Mouse (Mus musculus): ENCODE results near the gene Fcho2. TPM values are rescaled to one million over a fixed set of nuclear protein-coding genes. Genes with fewer than 3 reads are reported as not detected.

Fcho2 gene
- total and polyA plus RNA-seq, 3 experiments: 3.0 to 9.0 (median 5.6) TPM

GRCm38 (mm10) chr13:98723430-98723829 lies 91.8 kb downstream of the Fcho2 start:
- Histone ChIP-seq H3K79me2 (replicated peaks; ENCODE audit: control insufficient read depth, extremely low read depth, insufficient read depth, poor library complexity, severe bottlenecking) (no peaks in the 10 kb centered on the region), H3K27ac (ENCODE audit: insufficient read depth, low read depth) (no peak overlapping the region), H3K36me3 (replicated peaks in 1 of 2; ENCODE audit: control insufficient read depth in 1 of 2, insufficient read depth in 1 of 2, low read length in 1 of 2) (peaks cover 17 to 53% of the 10 kb centered on the region in 2 experiments), H3K9ac (ENCODE audit: insufficient read depth, low read depth) (no peak overlapping the region), H3K9me3 (replicated peaks; ENCODE audit: low read length) (peaks cover 4% of the 10 kb centered on the region), H3K4me2 (ENCODE audit: insufficient read depth, low read depth, poor library complexity, severe bottlenecking) (no peak overlapping the region), H3K4me3 (replicated peaks in 1 of 3; ENCODE audit: low read depth in 2 of 3, low read length in 2 of 3, poor library complexity in 1 of 3) (no peak overlapping the region), H3K27me3 (replicated peaks) (no peaks in the 10 kb centered on the region), H3K4me1 (ENCODE audit: control insufficient read depth in 1 of 2, insufficient read depth in 2 of 2) (no peaks in the 10 kb centered on the region)
- TF ChIP-seq RAD21 (IDR thresholded peaks at IDR 0.05; ENCODE audit: low read depth, low read length): no peak
- in situ Hi-C loops (cut with MboI; ENCODE audit: low pct_ligation_motif_present, low pct_unique_long_range_greater_than_20kb, low sequenced_read_pairs): no loop called here
- dilution Hi-C loops (cut with MboI; ENCODE audit: extremely low pct_ligation_motif_present, extremely low pct_unique_long_range_greater_than_20kb, low sequenced_read_pairs): no loop called here
- no peak for DNase-seq (ENCODE audit: extremely low read depth)

GRCm38 (mm10) chr13:98722296-98722695 lies 93.0 kb downstream of the Fcho2 start:
- Histone ChIP-seq H3K4me1 (ENCODE audit: control insufficient read depth in 1 of 2, insufficient read depth in 2 of 2) (no peaks in the 10 kb centered on the region), H3K27me3 (replicated peaks) (no peaks in the 10 kb centered on the region), H3K4me3 (replicated peaks in 1 of 3; ENCODE audit: low read depth in 2 of 3, low read length in 2 of 3, poor library complexity in 1 of 3) (no peak overlapping the region), H3K9me3 (replicated peaks; ENCODE audit: low read length) (peaks cover 4% of the 10 kb centered on the region), H3K9ac (ENCODE audit: insufficient read depth, low read depth) (no peak overlapping the region), H3K79me2 (replicated peaks; ENCODE audit: control insufficient read depth, extremely low read depth, insufficient read depth, poor library complexity, severe bottlenecking) (no peaks in the 10 kb centered on the region), H3K36me3 (replicated peaks in 1 of 2; ENCODE audit: control insufficient read depth in 1 of 2, insufficient read depth in 1 of 2, low read length in 1 of 2) (peaks cover 12 to 43% of the 10 kb centered on the region in 2 experiments), H3K27ac (ENCODE audit: insufficient read depth, low read depth) (no peak overlapping the region), H3K4me2 (ENCODE audit: insufficient read depth, low read depth, poor library complexity, severe bottlenecking) (no peak overlapping the region)
- no peak for DNase-seq (ENCODE audit: extremely low read depth)
- in situ Hi-C loops (cut with MboI; ENCODE audit: low pct_ligation_motif_present, low pct_unique_long_range_greater_than_20kb, low sequenced_read_pairs): no loop called here
- dilution Hi-C loops (cut with MboI; ENCODE audit: extremely low pct_ligation_motif_present, extremely low pct_unique_long_range_greater_than_20kb, low sequenced_read_pairs): no loop called here
- TF ChIP-seq USF1 (IDR thresholded peaks at IDR 0.05; ENCODE audit: low read depth, low read length): no peak
- no peak for TF ChIP-seq BHLHE40 (IDR thresholded peaks at IDR 0.05; ENCODE audit: low read depth, low read length)
- no peak for TF ChIP-seq RAD21 (IDR thresholded peaks at IDR 0.05; ENCODE audit: low read depth, low read length)
- no peak for TF ChIP-seq MYC (IDR thresholded peaks at IDR 0.05; ENCODE audit: low read depth, low read length)
- TF ChIP-seq MAFK (IDR thresholded peaks at IDR 0.05; ENCODE audit: insufficient replicate concordance, low read length): no peak
- TF ChIP-seq ZKSCAN1 (IDR thresholded peaks at IDR 0.05; ENCODE audit: borderline replicate concordance, low read depth, low read length): no peak
- no peak for TF ChIP-seq EP300 (IDR thresholded peaks at IDR 0.05; ENCODE audit: low read length)

- H3K27me3 ChIP-seq (replicated peaks): no peaks in the 10 kb centered on the region
- H3K27ac ChIP-seq (ENCODE audit: insufficient read depth, low read depth): no peak overlapping the region
- dilution Hi-C loops (cut with MboI; ENCODE audit: extremely low pct_ligation_motif_present, extremely low pct_unique_long_range_greater_than_20kb, low sequenced_read_pairs) (no loop called here), in situ Hi-C loops (cut with MboI; ENCODE audit: low pct_ligation_motif_present, low pct_unique_long_range_greater_than_20kb, low sequenced_read_pairs) (no loop called here)
- no peaks in the 10 kb centered on the region for H3K4me1 ChIP-seq (ENCODE audit: control insufficient read depth in 1 of 2, insufficient read depth in 2 of 2)
- H3K36me3 ChIP-seq (replicated peaks in 1 of 2; ENCODE audit: control insufficient read depth in 1 of 2, insufficient read depth in 1 of 2, low read length in 1 of 2): peaks cover 0 to 2% of the 10 kb centered on the region in 2 experiments
- no peak for TF ChIP-seq SMC3 (IDR thresholded peaks at IDR 0.05; ENCODE audit: low read depth, low read length)
- no peak for TF ChIP-seq PAX5 (IDR thresholded peaks at IDR 0.05; ENCODE audit: low read length)
- TF ChIP-seq E2F4 (IDR thresholded peaks at IDR 0.05; ENCODE audit: insufficient replicate concordance, low read depth, low read length): no peak
- no peak for TF ChIP-seq TBP (conservative IDR thresholded peaks at IDR 0.05; ENCODE audit: low read depth, low read length)
- no peaks in the 10 kb centered on the region for H3K79me2 ChIP-seq (replicated peaks; ENCODE audit: control insufficient read depth, extremely low read depth, insufficient read depth, poor library complexity, severe bottlenecking)
- no peak for DNase-seq (ENCODE audit: extremely low read depth)
- no peak overlapping the region for H3K9ac ChIP-seq (ENCODE audit: insufficient read depth, low read depth)
- H3K4me2 ChIP-seq (ENCODE audit: insufficient read depth, low read depth, poor library complexity, severe bottlenecking): no peak overlapping the region
- H3K4me3 ChIP-seq (replicated peaks in 1 of 3; ENCODE audit: low read depth in 2 of 3, low read length in 2 of 3, poor library complexity in 1 of 3): no peak overlapping the region
- H3K9me3 ChIP-seq (replicated peaks; ENCODE audit: low read length): no peaks in the 10 kb centered on the region
Measured at GRCm38 (mm10) chr13:98716176-98716575, 99.1 kb downstream of the Fcho2 start.

Measured in CH12.LX (cell line).